Mouse (Mus musculus): ENCODE results near the gene Trpm8.

GRCm38 (mm10) chr1:88235046-88235893, 42.2 kb upstream of the Trpm8 start:
- TF ChIP-seq POLR2A (IDR thresholded peaks at IDR 0.05; ENCODE audit: low read depth, low read length) (no peak), CTCF (IDR thresholded peaks at IDR 0.05; ENCODE audit: extremely low read depth, insufficient read depth, insufficient read length, insufficient replicate concordance) (no peak)

Measured in spleen, adult 2 months (tissue).